Mouse (Mus musculus): Measurements from ENCODE around the gene Arid5b. TPM values are rescaled to one million over a fixed set of nuclear protein-coding genes. Genes with fewer than 3 reads are reported as not detected.

Gene Arid5b
- polyA plus RNA-seq, 1 experiment from 2014 or later: 12.2 TPM

DNA sequence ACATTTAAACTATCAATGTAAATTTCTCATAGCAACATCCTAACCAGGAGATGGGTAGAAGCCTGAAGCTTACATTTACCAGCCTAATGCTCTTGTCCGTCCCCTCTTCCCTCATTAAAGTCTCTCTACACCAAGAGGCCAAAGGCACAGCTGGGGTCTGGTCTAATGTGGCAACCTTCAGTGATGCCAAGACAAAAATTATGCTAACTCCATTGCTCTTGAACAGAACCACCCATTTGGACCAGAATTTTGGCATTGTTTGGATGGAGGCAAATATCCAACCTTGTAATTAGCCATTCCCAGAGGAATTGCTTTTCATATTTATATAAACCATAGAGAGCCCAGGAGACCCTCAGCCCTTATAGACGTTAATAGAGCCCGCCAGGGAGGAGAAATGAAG is 88.7 kb downstream of the Arid5b start:
- H3K4me2 ChIP-seq (ENCODE audit: low read depth, low read length): no peak overlapping the region
- H3K4me1 ChIP-seq (ENCODE audit: insufficient read depth): no peaks in the 10 kb centered on the region
- no peaks in the 10 kb centered on the region for H3K9me3 ChIP-seq (ENCODE audit: low read length)
- no peak for ATAC-seq
- H3K4me3 ChIP-seq (ENCODE audit: low read depth, low read length): no peak overlapping the region
- no peaks in the 10 kb centered on the region for H3K27me3 ChIP-seq (ENCODE audit: insufficient read depth, low read length)
- no peak overlapping the region for H3K27ac ChIP-seq (ENCODE audit: low read depth)
- TF ChIP-seq EP300 (IDR thresholded peaks at IDR 0.05; ENCODE audit: low read depth): no peak
- no peak for TF ChIP-seq CTCF (IDR thresholded peaks at IDR 0.05; ENCODE audit: low read depth)
- WGBS (ENCODE audit: insufficient replicate concordance): 83% methylated on average over 3 of the region's 3 CpGs
- H3K36me3 ChIP-seq (replicated peaks; ENCODE audit: insufficient read depth, low read length): peaks cover 13% of the 10 kb centered on the region
- no peak overlapping the region for H3K9ac ChIP-seq (replicated peaks)
- DNase-seq: no peak

DNA sequence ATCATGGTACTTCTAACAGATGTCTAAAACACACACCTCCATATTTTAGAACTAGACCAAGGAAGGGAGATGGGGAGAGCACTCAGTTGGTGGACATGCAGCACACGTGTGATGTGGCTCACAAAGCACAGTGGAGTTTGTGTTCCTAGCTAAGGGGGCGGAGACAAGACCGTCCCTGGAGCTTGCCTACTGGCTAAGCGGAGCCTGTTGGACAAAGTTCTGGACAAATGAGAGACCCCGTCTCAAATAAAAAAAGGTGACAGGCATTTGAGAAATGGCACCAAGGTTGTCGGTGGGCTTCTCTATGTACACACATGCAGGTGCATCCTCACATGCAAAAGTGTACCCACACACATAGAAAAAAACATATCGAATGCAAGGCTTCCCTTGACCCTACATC is 95.4 kb downstream of the Arid5b start:
- Histone ChIP-seq H3K27ac (ENCODE audit: low read depth) (no peak overlapping the region), H3K4me3 (ENCODE audit: low read depth, low read length) (no peak overlapping the region), H3K9me3 (ENCODE audit: low read length) (no peaks in the 10 kb centered on the region), H3K9ac (replicated peaks) (no peak overlapping the region), H3K4me2 (ENCODE audit: low read depth, low read length) (no peak overlapping the region), H3K4me1 (ENCODE audit: insufficient read depth) (peaks cover 6% of the 10 kb centered on the region), H3K27me3 (ENCODE audit: insufficient read depth, low read length) (no peaks in the 10 kb centered on the region), H3K36me3 (replicated peaks; ENCODE audit: insufficient read depth, low read length) (peaks cover 12% of the 10 kb centered on the region)
- TF ChIP-seq EP300 (IDR thresholded peaks at IDR 0.05; ENCODE audit: low read depth): no peak
- 82% methylated on average over 7 of the region's 7 CpGs for WGBS (ENCODE audit: insufficient replicate concordance)
- ATAC-seq (no peak), DNase-seq (no peak)

DNA sequence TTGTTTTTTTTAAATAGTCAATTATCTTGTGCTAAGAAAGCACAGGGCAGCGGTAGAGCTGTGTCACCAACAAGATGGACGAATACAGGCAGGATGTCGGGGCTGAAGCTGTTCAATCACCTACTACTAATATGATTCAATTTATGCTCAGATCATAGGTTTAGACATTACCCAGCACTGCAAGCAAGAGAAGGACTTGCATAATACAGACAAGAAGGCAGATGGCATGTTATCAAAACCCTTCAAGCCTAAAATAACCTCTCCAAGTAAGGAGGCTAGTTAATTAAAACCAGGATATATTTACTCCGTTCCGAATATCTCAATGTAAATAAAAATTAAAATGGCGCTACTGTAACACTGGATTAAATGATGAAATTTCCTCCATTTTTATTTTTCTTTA is 96.3 kb downstream of the Arid5b start:
- WGBS (ENCODE audit: insufficient replicate concordance): 86% methylated on average over 6 of the region's 6 CpGs
- Histone ChIP-seq H3K9ac (replicated peaks) (no peak overlapping the region), H3K36me3 (replicated peaks; ENCODE audit: insufficient read depth, low read length) (peaks cover 12% of the 10 kb centered on the region), H3K27me3 (ENCODE audit: insufficient read depth, low read length) (no peaks in the 10 kb centered on the region), H3K9me3 (ENCODE audit: low read length) (no peaks in the 10 kb centered on the region), H3K4me1 (ENCODE audit: insufficient read depth) (peaks cover 6% of the 10 kb centered on the region), H3K4me2 (ENCODE audit: low read depth, low read length) (no peak overlapping the region), H3K27ac (ENCODE audit: low read depth) (no peak overlapping the region), H3K4me3 (ENCODE audit: low read depth, low read length) (no peak overlapping the region)
- DNase-seq (no peak), ATAC-seq (no peak)
- TF ChIP-seq CTCF (IDR thresholded peaks at IDR 0.05; ENCODE audit: low read depth) (no peak), EP300 (IDR thresholded peaks at IDR 0.05; ENCODE audit: low read depth) (no peak)

DNA sequence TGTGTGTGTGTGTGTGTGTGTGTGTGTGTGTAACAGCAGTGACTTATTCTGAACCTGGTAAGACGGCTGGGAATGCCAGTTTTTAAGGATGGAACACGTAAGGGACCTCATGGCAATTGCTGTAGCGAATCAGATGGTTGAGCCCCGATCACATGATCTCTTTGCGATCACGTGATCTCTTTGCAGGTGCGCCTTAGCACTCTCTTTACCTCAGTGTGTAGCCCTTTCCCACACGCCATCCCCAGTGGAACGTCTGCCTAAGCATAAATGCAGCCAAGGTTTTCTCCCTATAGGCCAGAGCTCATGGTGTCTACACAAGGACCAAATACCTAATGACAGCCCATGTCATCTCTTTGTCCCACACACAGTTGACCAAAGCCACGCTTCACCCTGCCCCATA is 97.4 kb downstream of the Arid5b start:
- 89% methylated on average over 10 of the region's 10 CpGs for WGBS (ENCODE audit: insufficient replicate concordance)
- Histone ChIP-seq H3K27ac (ENCODE audit: low read depth) (no peak overlapping the region), H3K4me3 (ENCODE audit: low read depth, low read length) (no peak overlapping the region), H3K9ac (replicated peaks) (no peak overlapping the region), H3K4me2 (ENCODE audit: low read depth, low read length) (no peak overlapping the region), H3K9me3 (ENCODE audit: low read length) (no peaks in the 10 kb centered on the region), H3K27me3 (ENCODE audit: insufficient read depth, low read length) (no peaks in the 10 kb centered on the region), H3K36me3 (replicated peaks; ENCODE audit: insufficient read depth, low read length) (peaks cover 11% of the 10 kb centered on the region), H3K4me1 (ENCODE audit: insufficient read depth) (peaks cover 6% of the 10 kb centered on the region)
- DNase-seq: no peak
- no peak for TF ChIP-seq CTCF (IDR thresholded peaks at IDR 0.05; ENCODE audit: low read depth)
- TF ChIP-seq EP300 (IDR thresholded peaks at IDR 0.05; ENCODE audit: low read depth): no peak
- ATAC-seq: no peak

DNA sequence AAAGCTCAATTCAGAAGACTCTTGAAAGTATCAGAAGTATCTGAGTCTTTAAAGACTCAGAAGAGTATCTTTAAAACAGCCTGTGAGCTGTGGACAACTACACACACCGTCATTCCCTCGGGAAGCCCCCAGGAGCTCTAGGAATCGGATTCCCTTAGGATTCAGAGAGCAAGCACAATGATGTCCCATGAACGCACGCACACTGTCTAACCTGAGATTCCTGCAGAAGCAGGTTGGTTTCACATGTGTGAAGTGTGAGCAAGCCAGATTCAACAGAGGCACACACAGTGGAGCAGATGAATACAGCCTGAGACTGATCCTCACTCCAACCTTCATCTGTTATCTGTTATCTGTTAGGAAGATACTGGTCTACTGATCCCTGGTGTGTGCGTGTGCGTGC is 97.8 kb downstream of the Arid5b start:
- peaks cover 7% of the 10 kb centered on the region for H3K36me3 ChIP-seq (replicated peaks; ENCODE audit: insufficient read depth, low read length)
- H3K9ac ChIP-seq (replicated peaks): no peak overlapping the region
- H3K4me2 ChIP-seq (ENCODE audit: low read depth, low read length): no peak overlapping the region
- ATAC-seq (no peak), DNase-seq (no peak)
- TF ChIP-seq CTCF (IDR thresholded peaks at IDR 0.05; ENCODE audit: low read depth): no peak
- TF ChIP-seq EP300 (IDR thresholded peaks at IDR 0.05; ENCODE audit: low read depth): no peak
- WGBS (ENCODE audit: insufficient replicate concordance): 90% methylated on average over 7 of the region's 7 CpGs
- H3K27ac ChIP-seq (ENCODE audit: low read depth): no peak overlapping the region
- peaks cover 6% of the 10 kb centered on the region for H3K4me1 ChIP-seq (ENCODE audit: insufficient read depth)
- H3K9me3 ChIP-seq (ENCODE audit: low read length): no peaks in the 10 kb centered on the region
- no peaks in the 10 kb centered on the region for H3K27me3 ChIP-seq (ENCODE audit: insufficient read depth, low read length)
- H3K4me3 ChIP-seq (ENCODE audit: low read depth, low read length): no peak overlapping the region

DNA sequence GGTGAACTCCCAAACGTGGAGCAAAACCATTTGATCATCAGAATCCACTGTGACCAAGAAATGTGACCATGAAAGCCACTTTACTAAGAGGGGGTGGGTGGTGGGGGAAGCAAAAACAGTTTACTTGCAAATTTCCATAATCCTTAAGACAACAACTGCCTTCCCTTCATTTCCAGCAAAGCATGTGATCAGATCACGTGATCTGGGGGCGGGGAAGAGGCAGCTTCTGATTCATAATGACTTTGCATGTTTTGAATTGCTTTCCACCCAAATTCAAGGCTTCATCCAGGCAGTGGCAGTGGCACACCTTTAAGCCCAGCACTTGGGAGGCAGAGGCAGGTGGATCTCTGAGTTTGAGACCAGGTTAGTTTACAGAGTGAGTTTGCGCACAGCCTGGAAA is 98.4 kb downstream of the Arid5b start:
- H3K4me2 ChIP-seq (ENCODE audit: low read depth, low read length): no peak overlapping the region
- TF ChIP-seq CTCF (IDR thresholded peaks at IDR 0.05; ENCODE audit: low read depth) (no peak), EP300 (IDR thresholded peaks at IDR 0.05; ENCODE audit: low read depth) (no peak)
- H3K27me3 ChIP-seq (ENCODE audit: insufficient read depth, low read length): no peaks in the 10 kb centered on the region
- H3K4me1 ChIP-seq (ENCODE audit: insufficient read depth): peaks cover 6% of the 10 kb centered on the region
- H3K9ac ChIP-seq (replicated peaks): no peak overlapping the region
- H3K4me3 ChIP-seq (ENCODE audit: low read depth, low read length): no peak overlapping the region
- peaks cover 4% of the 10 kb centered on the region for H3K36me3 ChIP-seq (replicated peaks; ENCODE audit: insufficient read depth, low read length)
- ATAC-seq (no peak), DNase-seq (peak; percentile 35)
- 75% methylated on average over 4 of the region's 4 CpGs for WGBS (ENCODE audit: insufficient replicate concordance)
- no peaks in the 10 kb centered on the region for H3K9me3 ChIP-seq (ENCODE audit: low read length)
- H3K27ac ChIP-seq (ENCODE audit: low read depth): peak overlapping the region; percentile 69

DNA sequence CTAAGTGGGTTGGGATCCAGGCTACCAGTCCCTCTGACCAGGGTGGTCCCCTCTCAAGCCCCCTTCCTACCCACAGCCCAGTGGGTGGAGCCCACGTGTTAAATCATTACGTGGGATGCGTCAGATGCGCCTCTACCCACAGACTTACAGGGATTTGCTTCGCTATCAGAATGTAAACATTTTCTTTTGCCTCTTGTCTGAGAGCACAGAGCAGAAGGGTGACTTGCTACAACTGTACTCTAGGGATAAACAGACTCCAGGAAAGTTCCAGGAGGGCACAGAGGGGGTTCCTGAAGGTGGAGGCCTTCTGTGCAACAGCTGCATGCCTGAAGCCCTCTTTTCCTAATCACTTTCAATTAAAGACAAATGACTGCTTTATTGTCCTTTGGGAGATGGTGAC is 98.8 kb downstream of the Arid5b start:
- no peak overlapping the region for H3K4me2 ChIP-seq (ENCODE audit: low read depth, low read length)
- peak overlapping the region; percentile 69 for H3K27ac ChIP-seq (ENCODE audit: low read depth)
- WGBS (ENCODE audit: insufficient replicate concordance): 62% methylated on average over 5 of the region's 5 CpGs
- DNase-seq: no peak
- TF ChIP-seq EP300 (IDR thresholded peaks at IDR 0.05; ENCODE audit: low read depth): no peak
- TF ChIP-seq CTCF (IDR thresholded peaks at IDR 0.05; ENCODE audit: low read depth): no peak
- H3K27me3 ChIP-seq (ENCODE audit: insufficient read depth, low read length): no peaks in the 10 kb centered on the region
- H3K4me1 ChIP-seq (ENCODE audit: insufficient read depth): peaks cover 6% of the 10 kb centered on the region
- no peak overlapping the region for H3K4me3 ChIP-seq (ENCODE audit: low read depth, low read length)
- ATAC-seq: peak; percentile 30; the same call in 1 of the 2 replicates
- no peaks in the 10 kb centered on the region for H3K9me3 ChIP-seq (ENCODE audit: low read length)
- no peak overlapping the region for H3K9ac ChIP-seq (replicated peaks)
- peaks cover 3% of the 10 kb centered on the region; the same call in 1 of the 2 replicates for H3K36me3 ChIP-seq (replicated peaks; ENCODE audit: insufficient read depth, low read length)

Data from liver, postnatal 0 days (tissue).